Mouse (Mus musculus) embryonic fibroblast, embryonic 13.5 days (primary cell): ENCODE measurements around the gene Mipep.
A peak's percentile ranks its signal among the peaks of the same experiment; 100 is the strongest.

Source experiments
- CTCF ChIP-seq: IDR thresholded peaks from 2 replicates; pipeline ENCODE4 v1.5.1; 2011; ENCODE audit warnings: mild to moderate bottlenecking, control low read depth, low read length, moderate library complexity, borderline replicate concordance; ENCODE audit not compliant: insufficient read depth
- POLR2A ChIP-seq: IDR thresholded peaks from 2 replicates; pipeline ENCODE4 v1.6.1; 2011; ENCODE audit warnings: low read depth, mild to moderate bottlenecking, control low read depth, low read length, moderate library complexity

- TF ChIP-seq CTCF (peak; percentile 36; the same call in 1 of the 2 replicates), POLR2A (no peak)
Observed at GRCm38 (mm10) chr14:60790103-60790502, 5.7 kb downstream of the Mipep start.
